Mouse (Mus musculus): ENCODE data around the gene Cx3cr1. TPM values are rescaled to one million over a fixed set of nuclear protein-coding genes. Genes with fewer than 3 reads are reported as not detected.

The Cx3cr1 gene
- polyA plus RNA-seq, 1 experiment: not detected

DNA sequence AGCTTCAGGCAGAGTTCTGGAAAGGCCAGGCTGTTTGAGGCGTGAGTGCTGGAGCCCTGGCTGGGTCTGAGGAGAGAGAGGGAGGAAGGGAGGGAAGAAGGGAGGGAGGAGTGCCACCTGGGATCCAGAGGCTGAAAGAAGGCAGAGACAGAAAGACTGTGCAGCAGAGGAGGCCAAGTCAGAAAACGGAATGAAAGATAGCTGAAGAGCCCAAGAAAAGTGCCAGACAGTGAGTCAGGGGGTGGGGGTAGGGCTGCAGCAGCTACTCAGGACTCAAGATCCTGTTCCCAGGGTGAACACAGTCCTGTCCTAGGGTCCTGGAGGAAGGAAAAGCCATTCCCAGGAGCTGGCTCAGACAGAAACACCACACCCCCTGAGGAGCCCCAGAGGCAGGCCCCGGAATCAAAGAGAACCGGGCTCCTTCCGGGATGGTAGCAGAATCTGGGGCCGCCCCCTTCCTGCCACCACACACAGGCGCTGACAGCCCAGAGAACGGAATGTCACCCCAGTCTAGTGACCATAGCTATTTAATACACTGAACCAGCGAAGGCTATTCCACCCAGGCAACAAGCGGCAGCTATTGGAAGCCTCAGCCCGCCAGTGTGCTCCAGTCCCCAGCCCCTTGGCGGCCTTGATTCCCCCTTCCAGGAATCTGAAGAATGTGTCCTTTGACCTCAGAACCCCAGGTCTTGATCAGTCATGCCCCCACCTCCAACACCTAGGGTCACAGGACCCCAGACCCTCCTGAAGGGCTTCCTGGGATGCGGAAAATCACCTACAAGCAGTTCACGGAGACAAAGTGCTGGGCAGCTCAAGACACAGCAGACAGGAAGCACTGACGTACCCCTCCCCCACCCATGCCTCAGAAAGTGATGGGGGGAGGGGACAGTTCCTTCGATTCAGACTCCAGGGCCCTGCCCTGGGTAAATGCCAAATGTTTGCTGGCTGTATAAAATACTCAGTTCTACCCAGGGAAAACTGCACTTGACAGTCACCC is 88.2 kb downstream of the Cx3cr1 start:
- no peaks in the 10 kb centered on the region for H3K36me3 ChIP-seq (ENCODE audit: control insufficient read depth, insufficient read depth)
- peak overlapping the region; percentile 100 for H3K4me2 ChIP-seq (ENCODE audit: low read depth)
- H3K4me3 ChIP-seq: peak overlapping the region; percentile 54
- TF ChIP-seq POLR2AphosphoS2 (IDR thresholded peaks at IDR 0.05; ENCODE audit: insufficient read length, low read depth) (no peak), MYOD1 (IDR thresholded peaks at IDR 0.05; ENCODE audit: control insufficient read depth in 1 of 3, insufficient read length in 2 of 3, low read depth in 2 of 3) (no peak), MAX (IDR thresholded peaks at IDR 0.05; ENCODE audit: low read depth) (no peak), E2F4 (IDR thresholded peaks at IDR 0.05; ENCODE audit: insufficient read depth) (no peak), REST (IDR thresholded peaks at IDR 0.05; ENCODE audit: insufficient read depth, insufficient read length) (no peak), SRF (IDR thresholded peaks at IDR 0.05; ENCODE audit: control insufficient read depth, insufficient read length, low read depth) (no peak), POLR2A (IDR thresholded peaks at IDR 0.05; ENCODE audit: insufficient read length, low read depth) (no peak)
- peaks cover 39% of the 10 kb centered on the region for H3K79me2 ChIP-seq (ENCODE audit: control insufficient read depth, insufficient read depth)
- peak overlapping the region; percentile 3 for H3ac ChIP-seq (ENCODE audit: control insufficient read depth, insufficient read length)
- no peaks in the 10 kb centered on the region for H3K27me3 ChIP-seq (ENCODE audit: control insufficient read depth, insufficient read depth, insufficient read length)

DNA sequence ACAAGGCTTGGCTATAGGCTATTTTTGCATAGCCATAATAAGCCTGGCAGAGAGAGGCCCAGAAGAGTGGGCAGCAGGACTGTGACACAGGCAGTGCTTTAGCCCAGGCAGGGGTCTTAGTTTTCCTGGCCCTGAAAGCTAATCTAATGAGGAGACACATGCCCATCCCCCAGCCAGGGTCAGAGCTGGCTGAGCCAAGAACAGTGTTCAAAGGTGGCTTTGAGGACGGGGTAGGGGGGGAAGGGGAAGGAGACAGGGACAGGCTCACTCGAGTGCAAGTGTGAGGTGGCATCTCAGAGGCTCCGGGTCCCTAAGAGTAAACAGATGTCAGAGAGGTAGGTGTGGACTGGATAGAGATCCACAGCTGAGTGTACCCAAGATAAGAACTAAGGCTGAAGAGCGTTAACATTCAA is 88.9 kb downstream of the Cx3cr1 start:
- H3K79me2 ChIP-seq (ENCODE audit: control insufficient read depth, insufficient read depth): peaks cover 39% of the 10 kb centered on the region
- H3K4me2 ChIP-seq (ENCODE audit: low read depth): peak overlapping the region; percentile 100
- H3ac ChIP-seq (ENCODE audit: control insufficient read depth, insufficient read length): peak overlapping the region; percentile 3
- peak overlapping the region; percentile 54 for H3K4me3 ChIP-seq
- no peak for TF ChIP-seq REST (IDR thresholded peaks at IDR 0.05; ENCODE audit: insufficient read depth, insufficient read length)
- TF ChIP-seq MYOG (IDR thresholded peaks at IDR 0.05; ENCODE audit: control insufficient read depth in 1 of 3, insufficient read depth in 1 of 3, insufficient read length in 2 of 3, low read depth in 2 of 3): no peak
- peaks cover under 1% of the 10 kb centered on the region for H3K36me3 ChIP-seq (ENCODE audit: control insufficient read depth, insufficient read depth)
- H3K27me3 ChIP-seq (ENCODE audit: control insufficient read depth, insufficient read depth, insufficient read length): no peaks in the 10 kb centered on the region

DNA sequence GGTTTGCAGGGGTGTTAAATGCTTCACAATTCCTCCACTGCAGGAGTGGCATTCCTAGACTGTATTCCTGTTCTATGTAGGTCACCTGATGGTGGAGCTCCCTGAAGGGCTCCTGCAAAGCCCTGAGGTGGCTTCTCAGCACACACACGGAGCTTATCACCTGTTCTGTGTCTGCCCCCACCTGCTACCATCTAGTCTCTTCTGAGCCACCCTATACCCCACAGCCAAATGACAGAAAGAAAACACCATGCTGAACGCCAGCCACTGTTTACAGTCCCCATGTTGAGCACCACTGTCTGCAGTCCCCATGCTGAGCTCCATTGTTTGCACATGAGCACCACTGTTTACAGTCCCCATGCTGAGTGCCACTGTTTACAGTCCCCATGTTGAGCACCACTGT is 89.9 kb downstream of the Cx3cr1 start:
- H3K4me2 ChIP-seq (ENCODE audit: low read depth): no peak overlapping the region

DNA sequence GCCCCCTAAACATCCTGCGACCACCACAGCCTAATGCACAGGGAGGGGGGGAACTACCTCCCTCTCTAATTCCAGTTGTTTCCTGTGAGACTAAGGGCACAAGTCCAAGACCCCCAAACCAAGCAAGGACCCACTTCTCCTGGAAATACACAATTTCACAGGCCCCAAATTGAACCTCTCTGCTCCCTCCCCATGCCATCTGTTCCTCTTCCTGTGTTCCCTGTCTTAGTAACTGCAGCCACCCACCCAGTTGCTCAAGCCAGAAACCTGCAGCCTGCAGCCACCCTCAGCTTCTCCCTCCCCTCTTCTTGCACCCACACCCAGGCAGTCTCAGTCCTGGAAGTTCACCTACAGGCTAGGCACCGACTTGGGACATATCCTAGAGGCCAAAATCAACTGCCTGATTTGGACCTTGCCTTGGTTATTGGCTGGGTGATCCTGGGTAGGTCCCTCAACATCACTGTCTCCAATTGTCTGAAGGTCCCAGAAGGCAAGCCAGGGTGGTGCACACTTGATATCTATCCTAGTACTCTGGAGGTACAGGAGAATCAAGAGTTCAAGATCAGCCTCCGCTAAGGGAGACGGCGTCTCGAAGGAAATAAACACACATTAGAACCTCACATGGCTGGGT is 90.8 kb downstream of the Cx3cr1 start:
- Histone ChIP-seq H3ac (ENCODE audit: control insufficient read depth, insufficient read length) (no peak overlapping the region), H3K79me2 (ENCODE audit: control insufficient read depth, insufficient read depth) (peaks cover 39% of the 10 kb centered on the region), H3K4me2 (ENCODE audit: low read depth) (peak overlapping the region; percentile 24), H3K4me3 (no peak overlapping the region), H3K36me3 (ENCODE audit: control insufficient read depth, insufficient read depth) (peaks cover 5% of the 10 kb centered on the region), H3K27me3 (ENCODE audit: control insufficient read depth, insufficient read depth, insufficient read length) (no peaks in the 10 kb centered on the region)
- TF ChIP-seq POLR2A (IDR thresholded peaks at IDR 0.05; ENCODE audit: insufficient read length, low read depth): no peak
- TF ChIP-seq CEBPB (IDR thresholded peaks at IDR 0.05; ENCODE audit: insufficient read depth, poor library complexity, severe bottlenecking): no peak
- TF ChIP-seq TCF3 (IDR thresholded peaks at IDR 0.05; ENCODE audit: insufficient read length, low read depth): no peak
- TF ChIP-seq TCF12 (IDR thresholded peaks at IDR 0.05; ENCODE audit: insufficient read depth, poor library complexity, severe bottlenecking): no peak
- no peak for TF ChIP-seq MAX (IDR thresholded peaks at IDR 0.05; ENCODE audit: low read depth)
- no peak for TF ChIP-seq POLR2AphosphoS2 (IDR thresholded peaks at IDR 0.05; ENCODE audit: insufficient read length, low read depth)
- no peak for TF ChIP-seq REST (IDR thresholded peaks at IDR 0.05; ENCODE audit: insufficient read depth, insufficient read length)
- TF ChIP-seq USF1 (IDR thresholded peaks at IDR 0.05; ENCODE audit: low read depth): no peak
- TF ChIP-seq SRF (IDR thresholded peaks at IDR 0.05; ENCODE audit: control insufficient read depth, insufficient read length, low read depth): no peak

More for the DNA sequence above, 89.9 kb downstream of the Cx3cr1 start:
- Histone ChIP-seq H3K4me3 (no peak overlapping the region), H3ac (ENCODE audit: control insufficient read depth, insufficient read length) (no peak overlapping the region), H3K36me3 (ENCODE audit: control insufficient read depth, insufficient read depth) (peaks cover 5% of the 10 kb centered on the region), H3K79me2 (ENCODE audit: control insufficient read depth, insufficient read depth) (peaks cover 39% of the 10 kb centered on the region), H3K27me3 (ENCODE audit: control insufficient read depth, insufficient read depth, insufficient read length) (no peaks in the 10 kb centered on the region)
- TF ChIP-seq MYOG (IDR thresholded peaks at IDR 0.05; ENCODE audit: control insufficient read depth in 1 of 3, insufficient read depth in 1 of 3, insufficient read length in 2 of 3, low read depth in 2 of 3) (no peak), TCF12 (IDR thresholded peaks at IDR 0.05; ENCODE audit: insufficient read depth, poor library complexity, severe bottlenecking) (no peak), MAX (IDR thresholded peaks at IDR 0.05; ENCODE audit: low read depth) (no peak)

DNA sequence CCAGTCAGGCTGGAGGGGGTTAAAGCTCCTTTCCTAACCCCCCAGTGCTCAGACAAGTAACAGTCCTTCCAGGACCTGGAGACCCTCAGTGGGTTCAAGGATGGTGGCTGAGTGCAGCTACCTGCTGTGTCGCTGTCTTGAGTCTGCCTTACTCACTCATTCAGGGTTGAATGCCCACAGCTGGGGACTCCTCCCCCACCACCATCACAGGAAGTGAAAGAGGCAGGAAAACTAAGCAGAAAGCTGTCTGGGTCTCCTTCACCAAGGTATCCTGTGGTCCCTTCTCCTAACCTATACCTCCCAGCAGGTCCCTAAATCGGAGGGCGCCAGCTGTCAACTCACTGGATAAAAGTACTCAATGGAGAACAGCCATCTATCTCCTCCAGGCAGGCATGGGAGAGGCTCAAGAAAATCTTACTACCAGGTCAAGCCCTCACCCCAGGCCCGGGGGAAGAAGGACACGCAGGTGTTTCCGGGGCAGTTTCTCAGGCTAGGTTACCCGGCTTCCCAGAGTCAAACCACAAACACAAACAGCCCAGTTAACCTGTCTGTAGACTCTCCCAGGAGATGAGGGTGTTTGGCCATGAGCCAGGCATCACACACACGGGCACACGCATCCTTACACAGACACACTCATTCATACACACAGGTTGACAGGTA is 91.4 kb downstream of the Cx3cr1 start:
- Histone ChIP-seq H3K4me2 (ENCODE audit: low read depth) (peak overlapping the region; percentile 52), H3K36me3 (ENCODE audit: control insufficient read depth, insufficient read depth) (peaks cover 5% of the 10 kb centered on the region), H3K79me2 (ENCODE audit: control insufficient read depth, insufficient read depth) (peaks cover 39% of the 10 kb centered on the region), H3ac (ENCODE audit: control insufficient read depth, insufficient read length) (no peak overlapping the region), H3K27me3 (ENCODE audit: control insufficient read depth, insufficient read depth, insufficient read length) (no peaks in the 10 kb centered on the region), H3K4me3 (no peak overlapping the region)
- TF ChIP-seq TCF3 (IDR thresholded peaks at IDR 0.05; ENCODE audit: insufficient read length, low read depth) (no peak), CEBPB (IDR thresholded peaks at IDR 0.05; ENCODE audit: insufficient read depth, poor library complexity, severe bottlenecking) (no peak), REST (IDR thresholded peaks at IDR 0.05; ENCODE audit: insufficient read depth, insufficient read length) (no peak), MYOG (IDR thresholded peaks at IDR 0.05; ENCODE audit: control insufficient read depth in 1 of 3, insufficient read depth in 1 of 3, insufficient read length in 2 of 3, low read depth in 2 of 3) (no peak), POLR2AphosphoS2 (IDR thresholded peaks at IDR 0.05; ENCODE audit: insufficient read length, low read depth) (no peak), MAX (IDR thresholded peaks at IDR 0.05; ENCODE audit: low read depth) (no peak), POLR2A (IDR thresholded peaks at IDR 0.05; ENCODE audit: insufficient read length, low read depth) (no peak), MYOD1 (IDR thresholded peaks at IDR 0.05; ENCODE audit: control insufficient read depth in 1 of 3, insufficient read length in 2 of 3, low read depth in 2 of 3) (no peak), TCF12 (IDR thresholded peaks at IDR 0.05; ENCODE audit: insufficient read depth, poor library complexity, severe bottlenecking) (no peak), USF1 (IDR thresholded peaks at IDR 0.05; ENCODE audit: low read depth) (no peak), SRF (IDR thresholded peaks at IDR 0.05; ENCODE audit: control insufficient read depth, insufficient read length, low read depth) (no peak), E2F4 (IDR thresholded peaks at IDR 0.05; ENCODE audit: insufficient read depth) (no peak)
